Mouse (Mus musculus) gastrocnemius, adult 8-10 months (tissue): ENCODE measurements around the gene Ctnnbip1. TPM values are rescaled to one million over a fixed set of nuclear protein-coding genes. Genes with fewer than 3 reads are reported as not detected.

Experiments used
- DNase-seq, 2 experiments: peaks; one replicate each; pipeline ENCODE4 v3.0.0; 2022; ENCODE audit warnings: low spot score in 2 of 2
- total RNA-seq, 4 experiments: library from RNA; stranded (reverse); gene quantifications; 2 replicates each; pipeline ENCODE4 v1.2.4; 2022

Ctnnbip1 gene
- 10 to 100 TPM; 16.3 to 22.2 (median 18.8) TPM for total RNA-seq

DNA sequence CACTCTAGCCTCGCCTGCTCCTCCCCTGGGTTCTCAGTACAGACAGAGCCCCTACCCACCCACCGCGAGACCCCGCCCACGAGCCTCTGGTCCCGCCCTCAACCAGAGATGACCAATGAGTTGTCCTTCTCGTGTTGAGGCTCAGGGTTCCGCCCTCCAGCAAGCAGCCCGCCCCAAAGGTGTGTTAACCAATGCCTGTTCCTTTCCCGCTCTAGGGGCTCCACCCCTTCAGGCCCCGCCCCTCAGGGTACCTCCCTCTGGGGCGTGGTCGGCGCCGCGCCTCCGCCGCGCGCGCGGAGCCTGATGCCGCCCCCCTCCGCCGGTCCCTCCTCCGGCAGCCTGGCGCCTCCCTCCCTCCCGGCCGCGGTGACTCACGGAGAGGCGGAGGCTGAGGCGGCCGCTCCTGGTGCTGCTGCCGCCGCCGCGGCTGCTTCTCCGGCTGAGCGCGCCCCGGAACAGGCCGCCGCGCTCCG lies at the start of gene Ctnnbip1:
TSS of gene Ctnnbip1 (plus strand) at position 369 of the 473 bp plus-strand sequence.
- peak; percentile 97 to 98 for DNase-seq

DNA sequence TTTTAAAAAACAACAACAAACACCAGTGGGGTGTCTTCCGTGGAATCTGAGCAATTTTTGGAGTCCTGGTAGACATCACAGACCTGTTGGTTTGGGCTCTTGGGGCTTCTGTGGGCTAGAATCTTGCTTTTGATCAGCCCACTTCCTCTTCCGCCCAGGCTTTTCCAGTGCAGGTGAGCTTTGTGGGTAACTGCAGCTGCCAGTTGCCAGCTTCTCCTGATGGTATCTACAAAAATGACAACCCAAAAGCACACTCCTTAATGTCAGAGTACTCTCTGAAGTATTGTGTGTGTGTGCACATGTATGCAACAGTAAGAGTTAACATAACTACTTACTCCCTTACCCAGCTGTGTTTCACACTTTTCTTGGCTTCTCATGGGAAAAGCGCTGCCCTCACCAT lies 48.5 kb upstream of the Ctnnbip1 start:
- no peak for DNase-seq

DNA sequence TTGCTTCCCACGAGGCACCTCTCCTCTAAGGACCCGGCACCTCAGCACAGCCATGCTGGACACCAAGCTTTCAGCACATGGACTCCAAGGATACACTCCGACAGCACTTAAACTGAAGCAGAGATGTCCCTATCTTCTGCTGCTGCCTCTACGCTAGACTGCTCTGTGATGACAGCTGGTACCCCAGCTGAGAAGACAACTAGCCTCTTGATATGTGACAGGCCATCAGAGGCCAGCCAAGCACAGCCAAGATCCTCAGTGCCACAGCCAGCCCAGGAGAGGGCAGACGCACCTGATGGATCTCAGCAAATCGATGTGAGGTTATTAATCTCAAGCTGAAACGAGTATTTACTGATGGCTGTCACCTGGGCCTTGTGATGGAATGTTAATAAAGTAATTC lies 42.9 kb upstream of the Ctnnbip1 start:
- DNase-seq, result no peak

DNA sequence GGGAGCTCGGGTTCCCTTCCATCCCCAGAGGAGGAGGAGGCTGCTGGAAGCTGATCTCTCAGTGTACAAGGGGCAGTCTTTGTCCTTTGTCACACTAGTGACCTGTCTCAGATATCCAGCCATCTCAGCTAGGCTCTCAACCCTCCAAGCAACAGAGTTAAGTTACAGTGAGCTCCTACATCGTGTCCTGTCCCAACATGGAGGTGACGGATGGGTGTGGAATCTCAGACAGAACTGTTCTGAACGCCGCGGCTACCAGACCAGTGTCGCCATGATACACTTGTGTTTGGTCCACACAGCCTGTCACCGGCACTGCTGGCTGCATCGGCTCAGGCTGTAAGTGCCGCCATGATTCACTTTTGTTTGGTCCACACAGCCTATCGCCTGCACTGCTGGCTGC lies 41.0 kb upstream of the Ctnnbip1 start, which contains the start of gene Tmem274:
TSS of gene Tmem274 (plus strand) at position 301 of the 400 bp plus-strand sequence.
- no peak for DNase-seq

DNA sequence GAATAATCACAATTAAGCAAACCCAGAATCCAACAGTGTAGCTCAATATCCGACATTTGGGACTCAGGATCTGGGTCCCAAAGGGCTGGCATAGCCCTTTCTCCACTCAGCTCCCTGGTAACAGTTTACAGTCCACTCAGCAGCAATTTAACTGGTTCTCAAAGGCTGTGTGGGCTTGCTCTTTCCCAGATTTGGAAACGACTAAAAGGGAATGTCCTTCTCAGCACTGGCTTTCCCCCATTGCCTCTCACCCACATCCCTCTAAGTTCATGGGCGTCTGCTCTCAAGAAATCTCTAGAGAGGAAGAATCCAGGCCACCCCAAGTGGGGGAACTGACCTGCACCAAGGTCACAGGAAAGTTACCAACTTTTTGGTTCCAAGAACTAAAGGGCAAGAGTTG lies 33.5 kb upstream of the Ctnnbip1 start:
- peak in 1 of 2 experiments; percentile 9 for DNase-seq

DNA sequence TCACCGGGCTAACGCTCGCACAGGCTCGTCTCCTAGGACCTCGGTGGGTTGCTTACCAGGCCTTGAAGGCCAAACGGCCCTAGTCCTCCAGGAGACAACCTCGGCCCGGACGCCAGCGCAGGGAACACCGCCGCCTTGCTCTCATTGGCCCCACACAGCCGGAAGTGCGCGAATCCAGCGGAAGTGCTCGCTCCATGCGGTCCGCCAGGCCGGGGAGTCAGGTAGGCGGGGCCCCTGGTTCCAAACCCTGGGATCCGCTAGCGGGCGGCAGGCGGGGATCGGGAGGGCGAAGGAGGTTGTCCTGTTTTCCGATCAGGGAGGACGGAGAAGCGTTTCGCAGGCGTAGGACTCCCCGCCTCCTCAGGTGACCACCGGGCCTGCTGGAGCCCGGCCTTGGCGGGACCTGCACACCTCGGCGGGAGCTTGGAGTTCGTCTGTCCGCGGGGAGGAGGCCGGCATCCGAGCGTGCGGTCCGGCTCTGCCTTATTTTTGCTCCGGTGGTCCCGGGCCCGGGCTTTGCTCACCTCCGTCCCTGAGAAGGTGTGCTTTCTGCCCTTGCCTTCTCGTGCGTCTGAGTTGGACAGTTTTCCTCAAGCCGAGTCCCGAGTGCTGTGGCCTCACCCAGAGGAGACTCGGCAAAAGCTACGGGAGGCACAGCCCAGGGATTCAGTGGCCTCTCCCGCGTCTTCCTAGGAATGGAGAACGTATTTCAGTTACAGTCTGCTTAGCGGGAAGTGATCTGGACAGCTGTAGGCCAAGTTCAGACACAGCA lies 32.8 kb upstream of the Ctnnbip1 start, which contains the start of the genes Nmnat1 and Lzic:
TSS of gene Nmnat1 (minus strand) at position 150 of the 772 bp plus-strand sequence.
TSS of gene Lzic (plus strand) at position 177 of the 772 bp plus-strand sequence.
- peak; percentile 86 to 87 for DNase-seq

DNA sequence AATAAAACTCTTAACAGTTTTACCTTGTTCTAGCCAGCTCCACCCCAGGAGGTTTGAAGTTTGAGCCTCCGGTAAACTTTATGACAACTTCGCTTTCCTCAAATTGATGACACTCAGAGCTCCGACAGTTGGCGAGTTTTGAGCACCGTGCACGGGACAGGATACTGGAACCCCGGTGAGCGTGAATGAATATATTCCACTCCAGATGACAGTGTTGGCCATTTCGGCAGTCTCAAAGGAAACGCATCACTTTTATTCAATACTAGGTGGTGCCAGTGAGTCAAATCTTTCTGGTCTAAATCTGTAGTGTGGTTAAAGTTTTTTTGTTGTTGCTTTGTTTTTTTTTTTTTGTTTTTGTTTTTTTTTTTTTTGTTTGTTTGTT lies 32.2 kb upstream of the Ctnnbip1 start:
- no peak for DNase-seq

DNA sequence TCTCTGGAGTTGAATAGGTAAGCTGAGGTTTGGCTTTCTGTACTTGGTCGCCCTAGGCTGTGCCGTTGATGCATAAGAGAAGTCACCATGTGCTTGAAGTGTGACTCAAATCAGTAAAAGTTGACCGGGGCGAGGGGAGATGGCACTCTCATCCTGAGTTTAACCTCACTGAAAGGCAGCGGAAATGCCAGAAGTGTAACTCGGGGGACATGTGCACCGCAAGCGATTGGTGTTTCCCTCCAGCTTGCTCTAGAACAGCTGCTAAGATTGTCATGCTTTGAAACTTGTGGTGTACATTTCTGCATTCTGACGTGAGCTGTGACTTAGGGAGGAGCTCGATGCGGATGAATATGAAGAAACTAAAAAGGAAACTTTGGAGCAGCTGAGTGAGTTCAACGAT lies 30.3 kb upstream of the Ctnnbip1 start:
- no peak for DNase-seq

DNA sequence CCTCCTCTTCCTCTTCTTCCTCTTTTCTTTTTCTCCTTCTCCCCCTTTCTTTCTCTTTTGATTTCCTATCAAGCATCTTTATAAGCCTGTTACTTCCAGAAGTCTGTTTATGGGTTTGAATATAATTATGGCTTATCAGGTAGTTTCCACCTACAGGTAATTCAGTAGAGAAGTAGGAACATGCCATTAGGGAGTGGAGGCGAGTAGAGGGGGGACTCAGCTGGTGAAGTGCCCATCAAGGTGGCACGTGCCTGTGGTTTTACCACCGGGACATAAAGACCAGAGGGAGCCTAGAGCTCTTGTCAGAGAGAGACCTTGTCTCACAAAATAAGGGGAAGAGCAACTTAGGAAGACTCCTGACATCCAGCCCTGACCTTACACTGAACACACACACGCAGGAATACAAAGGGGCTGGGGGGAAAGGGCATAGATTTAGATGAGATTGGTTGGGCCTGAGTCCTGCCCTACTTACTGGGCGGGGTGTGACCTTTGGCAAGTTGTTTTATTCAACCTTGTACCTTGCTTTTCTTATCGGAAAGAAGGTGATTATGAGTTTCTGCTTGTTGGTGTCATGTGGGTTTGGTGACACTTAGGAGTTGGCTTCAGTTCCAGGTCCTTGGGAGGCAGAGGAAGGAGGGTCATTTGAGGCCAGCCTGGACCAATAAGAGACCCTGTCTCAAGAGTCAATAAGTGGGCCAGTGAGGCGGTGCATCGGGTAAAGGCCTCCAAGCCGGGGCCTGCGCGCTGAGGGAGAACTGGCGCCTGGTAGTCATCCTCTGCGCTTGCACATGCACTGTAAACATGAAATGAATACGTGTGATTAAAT lies 28.4 kb upstream of the Ctnnbip1 start:
- DNase-seq, result no peak

DNA sequence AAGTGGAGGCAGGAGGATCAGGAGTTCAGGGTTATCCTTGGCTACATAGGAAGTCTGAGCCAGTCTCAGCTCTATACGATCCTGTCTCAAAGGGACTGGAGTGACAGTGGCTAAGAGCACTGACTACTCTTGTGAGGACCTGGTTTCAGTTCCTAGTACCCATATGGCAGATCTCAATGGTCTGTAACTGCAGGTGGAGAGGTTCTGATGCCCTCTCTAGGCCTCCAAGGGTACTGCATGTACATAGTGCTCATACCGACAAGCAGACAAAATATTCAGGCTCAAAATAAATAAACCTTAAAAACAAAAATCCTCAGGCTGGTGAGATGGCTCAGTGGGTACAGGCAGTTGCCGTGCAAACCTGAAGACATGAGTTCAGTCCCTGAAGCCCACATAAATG lies 26.9 kb upstream of the Ctnnbip1 start:
- no peak for DNase-seq

DNA sequence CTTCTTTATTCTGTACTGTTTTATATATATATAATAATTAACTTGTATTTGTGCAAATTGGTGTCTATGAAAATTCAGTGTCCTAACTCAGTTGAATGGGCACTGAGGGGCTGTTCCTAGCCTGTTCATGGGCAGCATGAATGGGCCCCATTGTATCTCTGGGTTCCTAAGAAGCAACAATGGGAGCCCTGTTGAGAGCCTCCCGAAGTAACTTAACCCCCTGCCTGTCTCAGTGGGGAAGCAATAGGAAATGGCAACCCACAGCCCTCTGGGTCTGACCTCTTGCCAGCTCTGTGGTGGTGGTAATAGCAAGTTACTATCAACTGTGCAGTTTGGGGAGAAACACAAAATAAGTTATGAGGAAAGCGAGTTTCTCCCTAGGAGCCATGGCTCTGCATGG lies 21.4 kb upstream of the Ctnnbip1 start:
- DNase-seq, result no peak

DNA sequence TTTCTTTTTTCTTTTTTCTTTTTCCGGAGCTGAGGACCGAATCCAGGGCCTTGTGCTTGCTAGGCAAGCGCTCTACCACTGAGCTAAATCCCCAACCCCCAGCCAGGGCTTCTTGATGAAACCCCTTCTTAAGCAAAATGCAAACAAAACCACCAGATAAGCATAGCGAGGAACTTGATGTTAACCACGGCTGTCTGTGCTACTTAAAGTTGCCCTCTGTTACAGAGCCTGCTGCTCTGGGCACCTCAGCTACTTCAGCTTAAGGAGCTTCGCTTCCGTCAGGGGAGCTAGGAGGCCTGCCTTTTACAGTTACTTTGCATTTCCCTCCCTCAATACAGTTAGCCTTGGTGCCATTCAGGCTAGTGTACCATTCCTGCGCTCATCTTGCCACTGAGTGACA lies 19.1 kb upstream of the Ctnnbip1 start:
- no peak for DNase-seq

DNA sequence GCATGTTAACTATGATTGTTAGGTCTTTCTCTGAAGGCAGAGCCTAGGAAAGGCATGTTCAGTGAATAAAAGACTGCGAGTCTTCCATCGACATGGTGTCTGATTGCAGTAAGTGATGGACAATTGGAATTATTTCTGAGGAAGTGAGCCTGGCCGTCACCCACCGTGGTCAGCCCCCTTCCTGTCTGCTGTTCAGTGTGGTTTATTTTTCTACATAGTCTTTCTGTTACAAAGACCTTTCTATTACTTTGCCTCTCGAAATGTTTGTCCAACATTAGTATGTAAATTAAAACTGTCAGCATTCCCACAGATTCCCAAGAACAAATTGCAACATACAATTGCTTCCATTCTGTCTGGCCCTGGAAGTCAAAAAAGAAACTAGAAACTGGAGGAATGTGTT lies 18.2 kb upstream of the Ctnnbip1 start:
- DNase-seq, result no peak

DNA sequence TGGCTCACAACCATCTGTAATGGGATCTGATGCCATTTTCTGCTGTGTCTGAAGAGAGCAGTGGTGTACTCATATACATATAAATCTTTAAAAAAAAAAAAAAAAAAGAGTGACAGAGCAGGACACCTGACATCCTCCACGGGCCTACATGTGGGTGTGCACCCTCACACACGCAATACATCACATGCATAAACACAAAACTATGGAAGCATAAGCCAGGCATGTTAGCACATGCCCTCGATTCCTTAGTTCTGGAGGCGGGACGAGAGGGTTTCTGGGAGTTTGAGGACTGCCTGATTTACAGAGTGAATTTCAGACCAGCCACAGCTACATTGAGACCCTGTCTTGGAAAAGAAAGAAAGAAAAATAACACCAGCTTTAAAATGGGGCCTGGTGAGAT lies 13.7 kb upstream of the Ctnnbip1 start:
- no peak for DNase-seq

DNA sequence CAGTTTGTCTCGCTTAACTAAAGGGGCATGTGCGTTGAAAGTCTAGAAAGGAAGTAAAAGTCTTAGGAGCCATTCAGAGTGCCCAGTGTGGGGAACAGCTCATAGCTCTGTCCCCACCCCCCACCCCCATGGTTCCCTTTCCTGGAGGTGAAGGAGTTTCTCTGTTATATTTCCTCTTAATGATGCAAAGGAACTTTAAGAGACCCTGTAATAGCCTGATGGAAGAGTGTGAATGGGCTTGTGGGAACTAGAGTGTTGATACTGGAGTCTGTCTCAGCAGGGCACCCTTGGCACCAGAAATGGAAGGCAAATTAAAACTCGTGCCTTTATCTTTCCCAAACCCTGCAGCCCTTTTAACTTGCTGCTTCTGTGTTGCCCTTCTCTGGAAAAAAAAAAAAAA lies 13.2 kb upstream of the Ctnnbip1 start:
- no peak for DNase-seq

DNA sequence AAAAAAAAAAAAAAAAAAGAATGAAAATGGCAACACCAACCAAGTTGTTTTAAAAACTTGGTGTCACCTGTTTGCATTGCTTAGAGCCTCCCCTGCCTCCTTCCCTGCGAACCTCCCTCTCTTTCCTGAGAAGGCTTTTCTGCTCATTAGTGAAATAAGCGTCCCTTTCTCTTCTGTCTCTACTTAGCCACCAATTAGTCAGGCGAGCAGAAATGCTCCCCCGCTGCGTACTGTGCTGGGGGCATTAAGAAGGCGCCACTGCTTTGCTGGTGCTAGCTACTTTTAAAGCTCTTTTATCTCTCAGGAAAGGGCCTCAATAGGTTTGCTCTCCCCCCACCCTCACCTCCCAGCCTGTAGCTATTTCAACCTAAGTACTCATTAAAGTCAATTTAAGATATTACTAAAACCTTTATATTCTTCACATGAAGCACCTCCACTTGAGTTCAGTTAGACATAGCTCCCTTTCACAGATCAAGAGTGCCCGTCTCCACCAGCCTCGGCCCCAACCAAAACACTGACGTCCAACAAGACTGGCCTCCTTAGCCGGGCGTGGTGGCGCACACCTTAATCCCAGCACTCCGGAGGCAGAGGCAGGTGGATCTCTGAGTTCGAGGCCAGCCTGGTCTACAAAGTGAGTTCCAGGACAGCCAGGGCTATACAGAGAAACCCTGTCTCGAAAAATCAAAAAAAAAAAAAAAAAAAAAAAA lies 12.6 kb upstream of the Ctnnbip1 start:
- DNase-seq, result no peak

DNA sequence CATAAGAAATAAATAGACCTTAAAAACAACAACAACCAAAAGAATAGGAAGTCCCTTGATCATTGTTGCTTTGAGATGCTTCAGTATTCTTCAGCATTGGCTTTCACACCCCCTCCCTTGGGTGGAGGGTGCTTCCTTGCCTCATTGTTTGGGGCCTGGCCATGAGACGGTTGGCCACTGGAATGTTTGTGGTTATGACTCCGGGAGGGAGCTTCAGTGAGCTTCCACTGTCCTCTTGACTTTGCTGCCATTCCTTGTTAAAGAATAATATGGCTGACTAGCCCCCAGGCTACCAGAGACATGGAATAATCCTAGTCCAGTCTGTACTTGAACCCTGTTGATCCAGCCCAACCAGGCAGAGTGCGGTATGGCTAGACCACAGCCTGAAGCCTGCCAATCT lies 11.1 kb upstream of the Ctnnbip1 start:
- DNase-seq, result no peak

DNA sequence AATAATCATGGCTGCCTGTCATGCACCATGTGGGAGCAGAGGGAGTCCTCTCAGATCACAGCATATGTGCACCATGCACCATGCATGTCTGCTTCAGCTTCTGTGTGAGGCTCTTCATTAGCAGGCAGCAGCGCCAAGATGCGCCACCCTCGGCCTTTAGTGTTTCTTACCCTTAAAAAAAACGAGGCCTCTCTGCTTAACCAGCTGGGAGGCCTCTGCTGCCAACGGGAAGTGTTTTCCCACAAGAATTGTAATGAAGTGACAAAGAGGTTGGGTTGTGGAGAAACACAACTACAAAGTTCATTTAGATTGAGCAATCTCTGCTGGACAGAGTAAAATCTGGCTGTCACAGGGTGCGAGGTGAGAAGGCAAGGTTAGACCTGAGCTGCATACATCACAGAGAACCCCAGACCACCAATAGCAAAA lies 6.8 kb upstream of the Ctnnbip1 start:
- DNase-seq, result no peak

DNA sequence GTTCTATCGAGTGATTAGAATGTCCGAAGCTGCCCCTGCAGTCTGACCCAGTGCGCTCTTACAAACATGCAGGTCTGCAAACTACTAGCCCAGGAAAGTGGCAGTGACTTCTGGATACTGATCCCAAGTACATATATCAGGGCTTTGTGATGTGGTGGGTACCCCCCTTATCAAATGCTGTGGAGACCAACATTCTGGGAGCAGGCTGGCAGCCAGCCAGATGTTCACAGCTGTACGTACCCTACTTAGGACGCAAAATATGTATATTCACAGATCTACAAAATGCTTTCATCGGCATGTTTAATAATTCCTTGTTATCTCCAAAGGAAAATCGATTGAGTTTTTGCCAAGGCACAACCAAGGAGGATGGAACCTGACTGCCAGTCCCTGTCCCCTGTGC lies 6.0 kb upstream of the Ctnnbip1 start:
- DNase-seq, result no peak

DNA sequence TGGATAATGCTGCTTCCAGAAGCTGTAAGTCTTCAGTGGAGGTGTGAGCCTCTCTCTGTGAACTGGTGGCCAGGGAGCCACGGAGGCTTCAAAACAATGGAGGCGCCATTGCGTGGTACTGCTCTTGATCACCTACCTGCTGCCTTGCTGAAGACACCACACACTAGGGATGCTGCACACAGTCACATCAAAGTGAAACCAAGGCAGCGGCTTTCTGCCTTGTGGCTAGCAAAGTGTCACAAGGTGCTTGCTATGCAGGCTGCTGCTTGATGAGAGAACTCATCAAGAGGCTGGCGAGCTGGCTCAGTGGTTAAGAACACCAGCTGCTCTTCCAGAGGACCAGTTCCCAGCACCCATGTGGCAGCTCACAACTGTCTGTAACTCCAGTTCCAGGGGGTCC lies 2.3 kb upstream of the Ctnnbip1 start:
- DNase-seq, result no peak

DNA sequence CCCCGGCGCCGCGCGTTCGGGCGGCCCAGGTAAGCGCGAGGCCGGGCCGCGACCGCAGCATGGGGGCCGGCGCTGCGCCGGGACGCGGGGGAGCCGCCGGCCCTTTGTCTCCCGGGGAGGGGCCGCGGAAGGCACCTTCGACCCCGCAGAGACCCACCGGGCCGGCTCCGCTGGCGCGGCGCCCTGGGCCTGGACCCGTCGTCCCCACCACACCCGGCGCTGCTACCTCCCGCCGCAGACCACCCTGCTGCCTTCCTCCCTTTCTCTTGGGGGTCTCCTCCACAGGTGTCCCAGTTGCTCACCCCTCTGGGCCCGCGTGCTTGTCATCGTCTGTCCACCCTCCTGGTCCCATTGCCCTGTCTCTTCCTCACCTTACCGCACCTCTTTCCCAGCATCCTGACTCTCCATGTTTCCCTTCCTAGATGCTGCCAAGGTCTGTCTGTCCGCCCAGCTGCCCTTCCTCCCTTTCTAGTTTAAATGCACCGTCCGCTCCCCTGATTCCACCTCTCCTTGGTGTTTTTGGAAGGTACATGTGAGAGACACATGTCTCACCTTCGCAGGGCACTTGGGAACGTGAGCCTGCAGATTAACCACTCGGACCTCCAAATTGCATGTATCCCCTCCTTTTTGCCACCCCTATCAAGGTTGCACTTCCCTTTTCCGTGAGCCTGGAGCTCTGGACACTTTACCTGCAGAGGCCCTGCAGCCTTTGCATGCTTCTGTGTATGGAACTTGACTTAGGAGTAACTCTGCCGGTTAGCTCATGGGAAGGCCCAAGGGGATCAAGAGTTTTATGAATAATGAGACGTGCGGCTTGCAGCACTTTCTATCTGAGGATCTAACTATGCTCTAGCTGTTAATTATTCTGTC lies 550 bp downstream of the Ctnnbip1 start:
- peak in 1 of 2 experiments; percentile 15 for DNase-seq
